Mouse (Mus musculus) midbrain, embryonic 16.5 days (tissue): ENCODE measurements around the gene Atp7a. TPM values are rescaled to one million over a fixed set of nuclear protein-coding genes. Genes with fewer than 3 reads are reported as not detected.
"Not testable (repeated sequence)": the region's sequence is repeated elsewhere in the genome, so short reads cannot be mapped to it uniquely, and the experiment has no call there.

Experiments used
- ATAC-seq: fragments of 200-750 bp; cut with Nextera tagmentation; 2 replicates; pipeline ENCODE4 v1.8.0; 2017; ENCODE audit warnings: moderate TSS enrichment
- H3K27ac ChIP-seq: fragments of 300-500 bp; sonication (generic); 2 replicates; pipeline ENCODE4 v1.5.1; 2014; ENCODE audit warnings: mild to moderate bottlenecking, low read length, mixed read lengths
- H3K27me3 ChIP-seq: fragments of 300-500 bp; sonication (generic); 2 replicates; pipeline ENCODE4 v1.6.1; 2014; ENCODE audit warnings: low read depth, low read length, mixed read lengths; ENCODE audit not compliant: control insufficient read depth, insufficient read depth
- H3K36me3 ChIP-seq: fragments of 300-500 bp; sonication (generic); 2 replicates; pipeline ENCODE4 v1.6.1; 2014; ENCODE audit warnings: mild to moderate bottlenecking, low read length, moderate library complexity, mixed read lengths; ENCODE audit not compliant: control insufficient read depth, insufficient read depth
- H3K4me1 ChIP-seq: fragments of 300-500 bp; sonication (generic); 2 replicates; pipeline ENCODE4 v1.6.1; 2014; ENCODE audit warnings: mild to moderate bottlenecking, low read length, mixed read lengths; ENCODE audit not compliant: control insufficient read depth, insufficient read depth
- H3K4me2 ChIP-seq: fragments of 300-500 bp; sonication (generic); 2 replicates; pipeline ENCODE4 v1.6.1; 2014; ENCODE audit warnings: mild to moderate bottlenecking, low read length, mixed read lengths
- H3K4me3 ChIP-seq: fragments of 300-500 bp; sonication (generic); 2 replicates; pipeline ENCODE4 v1.5.1; 2014; ENCODE audit warnings: low read depth, mild to moderate bottlenecking, low read length, moderate library complexity, mixed read lengths
- H3K9ac ChIP-seq: fragments of 300-500 bp; sonication (generic); 2 replicates; pipeline ENCODE4 v1.6.1; 2014; ENCODE audit warnings: low read depth, low read length, mixed read lengths
- H3K9me3 ChIP-seq: fragments of 300-500 bp; sonication (generic); replicated peaks from 2 replicates; pipeline ENCODE4 v1.6.1; 2014; ENCODE audit warnings: mild to moderate bottlenecking, low read length, mixed read lengths; ENCODE audit not compliant: control insufficient read depth, poor library complexity, severe bottlenecking
- WGBS: fragments of 180-500 bp; shearing (Covaris S2); extraction: QIAGEN DNeasy Blood & Tissue Kit; methylation state at CpG from one replicate; pipeline ENCODE4 v1.1.7; 2014; 5-methylcytosine and 5-hydroxymethylcytosine counted together
- polyA plus RNA-seq: library from polyadenylated mRNA; unstranded; fragments of >200 nt; fragmentation: Nextera tagmentation; extraction: Ambion mirVana; gene quantifications from 2 replicates; pipeline ENCODE4 v1.2.1, GENCODE M21; 2015

The Atp7a gene
- polyA plus RNA-seq, 1 experiment from 2014 or later = 13.9 TPM

DNA sequence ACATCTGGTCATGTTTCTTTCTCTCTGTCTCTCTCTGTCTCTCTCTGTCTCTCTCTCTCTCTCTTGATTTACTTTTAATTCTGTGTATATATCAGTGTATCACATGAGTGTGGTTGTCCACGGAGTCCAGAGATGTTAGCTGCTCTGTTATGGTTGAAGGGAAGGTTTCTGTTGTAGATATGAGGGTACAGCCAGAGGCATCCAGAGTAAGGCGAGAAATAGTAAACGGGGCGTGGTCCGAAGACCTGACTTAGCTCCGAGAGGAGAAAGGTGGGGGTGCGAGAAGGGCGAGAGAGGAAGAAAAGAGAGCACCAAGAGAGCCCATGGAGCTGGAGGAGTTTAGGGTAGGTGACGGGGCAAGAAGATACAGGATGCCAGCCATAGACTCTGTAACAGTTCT is 18.9 kb downstream of the Atp7a start:
- Histone ChIP-seq H3K4me3 (no peak overlapping the region), H3K27me3 (no peaks in the 10 kb centered on the region), H3K4me2 (no peak overlapping the region), H3K4me1 (no peaks in the 10 kb centered on the region), H3K9ac (no peak overlapping the region), H3K36me3 (no peaks in the 10 kb centered on the region), H3K27ac (no peak overlapping the region), H3K9me3 (no peaks in the 10 kb centered on the region)
- 80% methylated on average over 9 of the region's 9 CpGs for WGBS
- no peak for ATAC-seq

DNA sequence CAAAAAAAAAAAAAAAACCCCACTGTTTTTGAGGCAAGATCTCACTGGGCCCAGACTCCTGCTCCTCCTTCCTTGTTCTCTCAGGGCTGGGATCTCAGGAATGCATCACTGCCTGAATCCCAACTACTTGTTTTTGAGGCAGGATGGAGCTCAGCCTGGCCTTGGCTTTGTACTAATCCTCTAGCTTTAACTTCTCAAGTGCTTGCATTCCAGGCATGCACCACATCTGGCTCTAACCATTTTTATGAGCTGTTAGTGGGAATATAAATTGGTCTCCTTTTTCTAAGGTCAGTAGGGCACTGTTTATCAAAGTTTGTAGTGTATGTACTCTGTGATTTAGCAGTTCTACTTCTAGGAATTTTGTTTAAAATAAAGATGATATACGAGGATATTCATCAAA is 21.1 kb downstream of the Atp7a start:
- Histone ChIP-seq H3K9me3 (no peaks in the 10 kb centered on the region), H3K4me3 (no peak overlapping the region), H3K9ac (no peak overlapping the region), H3K27me3 (no peaks in the 10 kb centered on the region), H3K4me2 (no peak overlapping the region), H3K27ac (no peak overlapping the region), H3K36me3 (no peaks in the 10 kb centered on the region), H3K4me1 (no peaks in the 10 kb centered on the region)
- 88% methylated on average over 1 of the region's 1 CpGs for WGBS
- no peak for ATAC-seq

DNA sequence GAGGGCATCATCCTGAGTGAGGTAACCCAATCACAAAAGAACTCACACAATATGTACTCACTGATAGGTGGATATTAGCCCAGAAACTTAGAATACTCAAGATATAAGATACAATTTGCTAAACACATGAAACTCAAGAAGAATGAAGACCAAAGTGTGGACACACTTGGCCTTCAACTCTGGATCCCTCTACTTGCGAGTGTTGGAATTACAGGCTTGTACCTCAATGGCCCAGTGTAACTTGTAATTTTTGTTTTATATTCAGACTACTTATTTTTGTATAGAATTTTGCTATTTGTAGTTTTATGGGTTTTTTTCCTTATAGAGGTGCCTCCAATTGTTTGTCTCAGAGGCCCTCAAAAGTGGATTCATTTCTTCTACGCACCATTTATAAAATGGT is 50.8 kb downstream of the Atp7a start:
- H3K9me3 ChIP-seq, H3K36me3 ChIP-seq, H3K9ac ChIP-seq, H3K4me3 ChIP-seq, H3K4me1 ChIP-seq, H3K4me2 ChIP-seq, H3K27me3 ChIP-seq, ATAC-seq, H3K27ac ChIP-seq: not testable (repeated sequence)
- 89% methylated on average over 2 of the region's 2 CpGs for WGBS

DNA sequence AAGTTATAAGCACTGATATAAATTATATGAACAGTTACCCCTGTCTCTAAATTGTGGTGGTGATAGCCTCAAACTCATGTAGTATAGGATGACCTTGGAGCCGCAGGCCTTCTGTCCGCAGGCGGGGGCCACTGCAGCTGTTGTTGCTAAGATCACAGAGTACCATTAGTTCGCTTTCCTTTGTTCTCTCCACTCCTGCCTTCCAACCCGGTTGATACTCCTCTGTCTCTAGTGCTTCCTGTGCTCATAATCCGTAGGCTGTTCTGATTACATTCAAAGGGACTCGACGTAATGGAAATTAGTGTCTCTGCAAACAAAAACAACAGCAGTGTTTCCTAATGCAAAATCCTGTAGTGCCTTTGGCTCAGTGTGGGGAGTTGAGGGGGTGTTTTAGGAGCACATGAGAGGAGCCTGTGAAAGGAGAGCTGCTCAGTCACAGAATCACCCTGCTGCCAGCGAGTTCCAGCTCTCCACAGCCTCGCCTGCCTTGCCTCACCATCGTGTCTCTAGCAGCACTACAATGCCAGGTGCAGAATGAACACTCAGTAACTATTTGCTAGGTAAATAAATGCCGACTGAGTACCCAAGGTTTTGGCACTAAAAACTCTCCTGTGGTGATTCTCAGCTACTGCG is 53.9 kb downstream of the Atp7a start:
- Histone ChIP-seq H3K27ac (no peak overlapping the region), H3K4me3 (no peak overlapping the region), H3K27me3 (no peaks in the 10 kb centered on the region), H3K36me3 (no peaks in the 10 kb centered on the region), H3K4me1 (no peaks in the 10 kb centered on the region), H3K9ac (no peak overlapping the region), H3K9me3 (no peaks in the 10 kb centered on the region), H3K4me2 (no peak overlapping the region)
- ATAC-seq = no peak
- WGBS = 36% methylated on average over 13 of the region's 13 CpGs

DNA sequence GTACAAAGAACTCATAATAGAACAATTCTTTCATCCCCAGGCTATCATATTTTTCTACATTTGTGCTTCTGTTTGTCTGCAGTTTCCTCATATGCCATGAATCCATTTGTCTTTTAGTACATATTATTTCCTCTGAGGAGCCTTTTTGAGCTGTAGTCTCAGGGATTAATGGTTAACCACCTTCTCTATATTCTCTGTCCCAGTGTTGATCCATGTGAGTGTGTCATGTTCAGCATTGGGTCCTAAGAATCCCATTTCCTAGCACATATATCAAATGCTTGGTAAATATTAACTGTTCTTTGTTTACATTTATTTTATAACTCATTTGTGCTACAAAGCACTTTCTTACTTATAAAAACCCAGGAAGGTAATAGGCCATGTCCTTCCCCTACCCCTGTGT is 55.4 kb downstream of the Atp7a start:
- no peak for ATAC-seq

DNA sequence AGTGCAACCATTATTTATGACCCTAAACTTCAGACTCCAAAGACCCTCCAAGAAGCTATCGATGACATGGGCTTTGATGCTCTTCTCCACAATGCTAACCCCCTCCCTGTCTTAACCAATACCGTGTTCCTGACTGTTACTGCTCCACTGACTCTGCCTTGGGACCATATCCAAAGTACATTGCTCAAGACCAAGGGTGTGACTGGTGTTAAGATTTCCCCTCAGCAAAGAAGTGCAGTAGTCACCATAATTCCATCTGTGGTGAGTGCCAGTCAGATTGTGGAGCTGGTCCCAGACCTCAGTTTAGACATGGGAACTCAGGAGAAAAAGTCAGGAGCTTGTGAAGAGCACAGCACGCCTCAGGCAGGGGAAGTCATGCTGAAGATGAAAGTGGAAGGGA is 58.1 kb downstream of the Atp7a start:
- H3K9me3 ChIP-seq = no peaks in the 10 kb centered on the region
- H3K36me3 ChIP-seq = no peaks in the 10 kb centered on the region
- H3K4me2 ChIP-seq = no peak overlapping the region
- H3K27ac ChIP-seq = no peak overlapping the region
- no peaks in the 10 kb centered on the region for H3K27me3 ChIP-seq
- no peak overlapping the region for H3K9ac ChIP-seq
- no peak for ATAC-seq
- no peak overlapping the region for H3K4me3 ChIP-seq
- no peaks in the 10 kb centered on the region for H3K4me1 ChIP-seq
- WGBS = 90% methylated on average over 3 of the region's 3 CpGs

More for the DNA sequence above, 55.4 kb downstream of the Atp7a start:
- Histone ChIP-seq H3K4me2 (no peak overlapping the region), H3K36me3 (no peaks in the 10 kb centered on the region), H3K27ac (no peak overlapping the region), H3K4me3 (no peak overlapping the region), H3K27me3 (no peaks in the 10 kb centered on the region), H3K9me3 (no peaks in the 10 kb centered on the region), H3K9ac (no peak overlapping the region), H3K4me1 (no peaks in the 10 kb centered on the region)

DNA sequence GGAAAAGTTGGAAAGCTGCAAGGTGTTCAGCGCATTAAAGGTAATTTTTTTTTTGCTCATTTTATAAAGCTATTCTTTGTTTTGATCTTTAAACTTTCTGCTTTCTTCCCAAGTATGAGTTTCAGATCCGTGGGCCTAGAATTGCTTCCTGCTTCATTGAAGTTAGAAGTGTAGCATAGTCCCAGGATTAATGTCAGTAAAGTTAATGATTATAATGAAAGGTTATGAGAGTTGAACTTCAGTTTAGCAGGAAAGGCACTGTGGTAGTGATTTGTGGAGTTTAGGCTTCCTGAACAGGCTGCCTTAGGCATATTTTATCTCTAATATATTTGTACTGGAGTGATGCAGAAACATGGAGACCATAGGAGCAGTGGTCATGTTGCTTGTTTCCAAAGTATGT is 58.5 kb downstream of the Atp7a start:
- no peak overlapping the region for H3K27ac ChIP-seq
- no peaks in the 10 kb centered on the region for H3K9me3 ChIP-seq
- H3K4me3 ChIP-seq = no peak overlapping the region
- no peaks in the 10 kb centered on the region for H3K27me3 ChIP-seq
- no peak for ATAC-seq
- H3K4me2 ChIP-seq = no peak overlapping the region
- H3K9ac ChIP-seq = no peak overlapping the region
- WGBS = 96% methylated on average over 2 of the region's 2 CpGs
- no peaks in the 10 kb centered on the region for H3K36me3 ChIP-seq
- no peaks in the 10 kb centered on the region for H3K4me1 ChIP-seq

DNA sequence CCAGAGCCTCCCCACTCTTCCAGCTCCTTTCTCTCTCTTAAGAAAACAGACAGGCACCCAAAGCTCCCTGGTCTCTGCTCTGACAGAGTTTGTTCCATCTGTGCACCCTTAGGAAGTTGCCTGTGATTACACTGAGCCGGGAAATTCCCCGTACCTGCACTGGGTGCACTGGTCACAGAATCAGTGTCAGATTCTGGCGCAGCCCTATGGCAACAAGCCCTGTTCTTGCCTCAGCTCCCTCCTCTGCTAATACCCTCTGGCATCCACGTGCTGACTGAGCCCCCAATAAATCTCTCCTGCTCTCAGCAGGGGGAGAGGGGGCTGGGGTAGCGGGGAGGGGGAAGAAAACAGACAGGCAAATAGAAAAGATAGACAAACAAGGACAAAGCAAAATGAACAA is 65.9 kb downstream of the Atp7a start:
- H3K27me3 ChIP-seq = no peaks in the 10 kb centered on the region
- no peak overlapping the region for H3K4me2 ChIP-seq
- H3K36me3 ChIP-seq = no peaks in the 10 kb centered on the region
- no peak overlapping the region for H3K9ac ChIP-seq
- H3K4me1 ChIP-seq = no peaks in the 10 kb centered on the region
- no peak overlapping the region for H3K4me3 ChIP-seq
- ATAC-seq = no peak
- no peak overlapping the region for H3K27ac ChIP-seq
- no peaks in the 10 kb centered on the region for H3K9me3 ChIP-seq
- 25% methylated on average over 5 of the region's 5 CpGs for WGBS

DNA sequence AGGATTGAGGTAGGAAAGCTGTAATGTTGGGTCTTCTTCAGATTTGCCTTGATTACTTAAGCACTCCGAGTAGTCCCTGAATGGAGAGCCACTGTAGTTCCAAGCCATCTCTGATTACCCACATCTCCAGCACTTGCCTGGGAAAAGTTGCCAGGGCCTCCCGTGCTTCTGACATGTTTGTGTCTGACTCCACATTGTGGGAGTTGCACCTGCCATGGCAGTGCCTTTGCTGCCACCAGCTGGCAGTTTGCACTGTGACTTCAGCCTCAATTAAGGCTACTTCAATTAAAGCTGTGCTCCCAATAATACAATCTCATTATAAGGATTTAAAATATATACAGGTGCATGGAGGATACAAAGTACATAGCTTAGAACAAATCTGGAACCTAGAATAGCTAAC is 78.4 kb downstream of the Atp7a start:
- no peak overlapping the region for H3K4me3 ChIP-seq
- H3K27ac ChIP-seq = no peak overlapping the region
- 55% methylated on average over 2 of the region's 2 CpGs for WGBS
- H3K36me3 ChIP-seq = peaks cover 7% of the 10 kb centered on the region; the same call in 1 of the 2 replicates
- H3K4me2 ChIP-seq = no peak overlapping the region
- no peaks in the 10 kb centered on the region for H3K27me3 ChIP-seq
- H3K9ac ChIP-seq = no peak overlapping the region
- H3K9me3 ChIP-seq = no peaks in the 10 kb centered on the region
- ATAC-seq = no peak
- no peaks in the 10 kb centered on the region for H3K4me1 ChIP-seq
